Mouse (Mus musculus) lung, postnatal 10 days (tissue): Measurements from ENCODE around the gene Trim65.

Experiments
- DNase-seq: peaks from one replicate; pipeline ENCODE4 v3.0.0; 2021

Trim65 gene

GRCm38 (mm10) chr11:116088741-116089394, 42.1 kb downstream of the Trim65 start:
- no peak for DNase-seq

- DNase-seq: no peak
Observed at GRCm38 (mm10) chr11:116088188-116088587, 42.7 kb downstream of the Trim65 start.

- DNase-seq: peak; percentile 95
Observed at GRCm38 (mm10) chr11:116087194-116088130, 43.5 kb downstream of the Trim65 start.

- DNase-seq: peak; percentile 99
Observed at GRCm38 (mm10) chr11:116086258-116087193, 44.4 kb downstream of the Trim65 start, which contains the start of gene Wbp2. TSS of gene Wbp2 (minus strand) at chr11:116086995.

- no peak for DNase-seq
Observed at GRCm38 (mm10) chr11:116084166-116084565, 46.8 kb downstream of the Trim65 start.

- DNase-seq: no peak
Observed at GRCm38 (mm10) chr11:116083096-116083672, 47.7 kb downstream of the Trim65 start.

GRCm38 (mm10) chr11:116081081-116081480, 49.8 kb downstream of the Trim65 start:
- peak; percentile 75 for DNase-seq

- no peak for DNase-seq
Observed at GRCm38 (mm10) chr11:116079511-116079910, 51.4 kb downstream of the Trim65 start.

- no peak for DNase-seq
Observed at GRCm38 (mm10) chr11:116078676-116079320, 52.1 kb downstream of the Trim65 start.

GRCm38 (mm10) chr11:116078221-116078620, 52.7 kb downstream of the Trim65 start:
- peak; percentile 86 for DNase-seq

GRCm38 (mm10) chr11:116077446-116078204, 53.3 kb downstream of the Trim65 start, which contains the start of gene Unc13d:
TSS of gene Unc13d (minus strand) at chr11:116077961.
- peak; percentile 74 for DNase-seq

GRCm38 (mm10) chr11:116076836-116077235, 54.1 kb downstream of the Trim65 start:
- no peak for DNase-seq

- DNase-seq: no peak
Observed at GRCm38 (mm10) chr11:116076266-116076540, 54.7 kb downstream of the Trim65 start.

- no peak for DNase-seq
Observed at GRCm38 (mm10) chr11:116075539-116076265, 55.2 kb downstream of the Trim65 start.

GRCm38 (mm10) chr11:116074436-116074991, 56.4 kb downstream of the Trim65 start:
- no peak for DNase-seq

GRCm38 (mm10) chr11:116072608-116073007, 58.3 kb downstream of the Trim65 start:
- peak; percentile 52 for DNase-seq
